Mouse (Mus musculus): Measurements from ENCODE around the gene Sema3f.

- TF ChIP-seq POLR2A (IDR thresholded peaks at IDR 0.05; ENCODE audit: extremely low read depth, insufficient read depth, low read length) (no peak), CTCF (IDR thresholded peaks at IDR 0.05; ENCODE audit: extremely low read depth, insufficient read depth, low read length) (no peak)
Observed at GRCm38 (mm10) chr9:107700114-107700571, 10.1 kb downstream of the Sema3f start.

All from cortical plate, adult 2 months (tissue).